Mouse (Mus musculus) neutrophil, adult 83 days (primary cell): ENCODE results near the gene Ap1ar. TPM values are rescaled to one million over a fixed set of nuclear protein-coding genes. Genes with fewer than 3 reads are reported as not detected.

ENCODE experiments used
- total RNA-seq, 2 experiments: library from RNA; stranded (reverse); gene quantifications; one replicate each; pipeline ENCODE4 v1.2.4; 2023

Gene Ap1ar
- 10 to 100 TPM; 16.3 to 18.4 TPM for total RNA-seq

DNA sequence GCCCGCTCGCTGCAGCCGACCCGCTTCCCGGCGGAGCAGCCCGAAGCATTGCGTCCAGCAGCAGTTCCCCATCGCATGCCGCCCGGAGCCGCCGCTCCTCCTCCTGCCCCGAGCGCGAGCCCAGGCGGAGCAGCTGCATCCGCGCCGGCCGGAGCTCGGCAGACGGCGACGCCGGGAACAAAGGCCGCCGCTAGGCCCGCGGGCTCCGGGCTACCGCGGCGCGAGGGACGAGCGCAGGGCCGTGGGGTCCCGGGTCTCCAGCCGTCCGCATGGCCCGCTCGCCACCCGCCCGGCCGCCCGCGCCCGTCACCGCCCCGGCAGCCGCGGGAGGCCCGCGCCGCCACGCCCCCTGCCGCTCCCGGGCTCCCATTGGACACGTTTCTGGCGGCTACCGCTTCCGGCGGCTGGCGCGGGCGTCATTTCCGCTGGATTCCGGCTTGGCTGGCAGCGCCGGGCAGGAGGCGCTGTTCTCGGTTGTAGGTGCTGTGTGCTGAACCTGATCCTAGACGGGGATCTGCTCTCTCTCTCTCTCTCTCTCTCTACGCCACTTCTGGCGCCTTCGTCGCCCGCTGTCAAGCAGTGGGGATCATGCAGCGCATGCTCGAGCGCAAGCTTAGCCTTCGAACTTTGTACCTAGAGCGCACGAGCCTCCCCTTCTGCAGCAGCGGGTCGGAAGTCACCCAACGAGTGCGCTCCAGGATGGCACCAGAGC, at the start of gene Ap1ar:
Gene Ap1ar, minus strand, starts transcription at position 370 of the 712 bp plus-strand sequence.

DNA sequence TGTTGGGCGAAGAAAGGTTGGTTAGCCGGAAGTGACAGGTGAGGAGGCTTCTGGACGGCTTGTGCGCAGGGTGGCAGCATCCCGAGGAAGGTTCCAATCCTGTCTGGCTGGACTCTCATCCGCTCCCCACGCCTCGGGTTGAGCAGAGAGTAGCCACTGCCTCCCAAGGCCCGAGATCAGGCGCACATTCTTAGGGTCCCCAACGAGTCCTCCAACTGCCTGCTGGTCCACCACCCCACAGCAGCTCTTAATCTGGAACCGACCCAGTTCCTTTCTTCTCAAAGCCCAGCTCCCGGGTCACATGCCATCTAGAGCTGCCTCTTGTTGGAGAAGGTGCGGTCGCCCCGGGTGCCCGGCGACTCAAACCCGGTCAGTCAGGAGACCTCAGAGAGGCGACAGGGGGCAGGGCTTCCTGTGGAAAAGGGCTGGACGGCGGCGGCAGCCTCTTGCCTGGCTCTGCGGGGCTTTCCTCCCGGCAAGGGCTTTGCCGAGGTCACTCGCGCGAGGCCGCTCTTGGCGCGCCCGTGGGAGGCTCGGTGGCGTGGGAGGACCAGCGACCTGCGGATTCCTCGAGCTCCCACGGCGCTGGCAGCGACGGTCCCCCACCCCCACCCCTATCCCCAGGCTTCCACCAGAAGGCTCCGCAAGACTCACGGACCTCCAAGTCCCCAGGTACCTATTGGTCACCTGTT, 47.7 kb downstream of the Ap1ar start, which contains the start of gene Tifa:
Gene Tifa, plus strand, starts transcription at position 306 of the 692 bp plus-strand sequence.

DNA sequence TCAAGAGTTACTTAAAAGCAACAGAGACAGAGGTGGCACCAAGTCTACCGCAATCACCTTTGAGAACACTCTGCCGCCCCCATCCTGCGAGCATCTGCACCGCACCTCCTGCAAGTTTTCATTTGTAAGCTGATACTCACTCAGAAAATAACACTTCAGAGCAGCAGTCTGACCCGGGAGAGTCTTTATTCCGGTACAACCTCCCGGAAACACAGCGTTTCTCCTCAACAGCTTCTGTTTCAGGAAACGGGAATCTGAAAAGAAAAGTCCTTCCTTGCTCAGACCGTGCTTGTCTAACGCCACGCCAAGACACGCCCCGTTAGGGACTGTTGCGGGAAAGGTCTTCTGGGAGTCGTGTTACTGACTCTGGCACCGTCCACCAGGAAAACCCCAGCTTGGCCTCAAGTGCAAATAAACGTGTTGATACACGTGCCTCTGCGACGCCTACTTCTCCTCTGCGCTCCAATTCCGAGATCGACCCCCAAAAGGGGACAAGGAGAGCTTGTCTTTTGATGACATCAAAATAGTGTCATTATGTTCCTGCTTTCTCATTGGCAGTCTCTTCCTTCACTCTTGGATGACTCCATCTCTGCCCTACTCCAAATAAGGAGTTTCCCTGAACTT, 57.2 kb downstream of the Ap1ar start, which contains the start of gene Alpk1:
Gene Alpk1, minus strand, starts transcription at position 507 of the 624 bp plus-strand sequence.

Other genes starting within 250 kb of the Ap1ar start
- gene Neurog2, start 204.4 kb downstream of the Ap1ar start, total RNA-seq: not detected
- gene Alpk1, start 57.0 kb downstream of the Ap1ar start, total RNA-seq: 10 to 100 TPM; 44.7 to 50.2 TPM
- gene Tifa, start 47.7 kb downstream of the Ap1ar start, total RNA-seq: 10 to 100 TPM; 32.0 to 35.5 TPM
- 10 to 100 TPM; 28.1 to 28.2 TPM for gene Fam241a, start 58.8 kb upstream of the Ap1ar start, total RNA-seq